Mouse (Mus musculus): ENCODE measurements around the gene Nprl2. TPM values are rescaled to one million over a fixed set of nuclear protein-coding genes. Genes with fewer than 3 reads are reported as not detected.
"Not testable (repeated sequence)": the region's sequence is repeated elsewhere in the genome, so short reads cannot be mapped to it uniquely, and the experiment has no call there.

Nprl2 gene
- polyA plus RNA-seq, 1 experiment from 2014 or later: 45.7 TPM

GRCm38 (mm10) chr9:107566855-107567254, 24.8 kb downstream of the Nprl2 start:
- H3K9me3 ChIP-seq: no peaks in the 10 kb centered on the region
- peaks cover 51% of the 10 kb centered on the region for H3K36me3 ChIP-seq
- WGBS: 57% methylated on average over 3 of the region's 3 CpGs
- peaks cover 91% of the 10 kb centered on the region for H3K4me1 ChIP-seq (replicated peaks)
- peak overlapping the region; percentile 98; the same call in 1 of the 2 replicates for H3K27ac ChIP-seq
- DNase-seq (ENCODE audit: low spot score): no peak
- H3K4me3 ChIP-seq: peak overlapping the region; percentile 84
- H3K27me3 ChIP-seq (ENCODE audit: insufficient read depth, poor library complexity, severe bottlenecking): no peaks in the 10 kb centered on the region

GRCm38 (mm10) chr9:107567702-107568319, 25.8 kb downstream of the Nprl2 start, which contains the start of gene Hyal2:
TSS of gene Hyal2 (plus strand) at chr9:107567945.
- peaks cover 88% of the 10 kb centered on the region for H3K4me1 ChIP-seq (replicated peaks)
- peak within 1 kb of the TSS; percentile 84 for H3K4me3 ChIP-seq
- peak; percentile 35 for DNase-seq (ENCODE audit: low spot score)
- WGBS: 4% methylated on average over 18 of the region's 18 CpGs
- H3K27me3 ChIP-seq (ENCODE audit: insufficient read depth, poor library complexity, severe bottlenecking): no peaks in the 10 kb centered on the region
- no peaks in the 10 kb centered on the region for H3K9me3 ChIP-seq
- H3K27ac ChIP-seq: peak within 1 kb of the TSS; percentile 98
- peaks cover 54% of the 10 kb centered on the region for H3K36me3 ChIP-seq

DNA sequence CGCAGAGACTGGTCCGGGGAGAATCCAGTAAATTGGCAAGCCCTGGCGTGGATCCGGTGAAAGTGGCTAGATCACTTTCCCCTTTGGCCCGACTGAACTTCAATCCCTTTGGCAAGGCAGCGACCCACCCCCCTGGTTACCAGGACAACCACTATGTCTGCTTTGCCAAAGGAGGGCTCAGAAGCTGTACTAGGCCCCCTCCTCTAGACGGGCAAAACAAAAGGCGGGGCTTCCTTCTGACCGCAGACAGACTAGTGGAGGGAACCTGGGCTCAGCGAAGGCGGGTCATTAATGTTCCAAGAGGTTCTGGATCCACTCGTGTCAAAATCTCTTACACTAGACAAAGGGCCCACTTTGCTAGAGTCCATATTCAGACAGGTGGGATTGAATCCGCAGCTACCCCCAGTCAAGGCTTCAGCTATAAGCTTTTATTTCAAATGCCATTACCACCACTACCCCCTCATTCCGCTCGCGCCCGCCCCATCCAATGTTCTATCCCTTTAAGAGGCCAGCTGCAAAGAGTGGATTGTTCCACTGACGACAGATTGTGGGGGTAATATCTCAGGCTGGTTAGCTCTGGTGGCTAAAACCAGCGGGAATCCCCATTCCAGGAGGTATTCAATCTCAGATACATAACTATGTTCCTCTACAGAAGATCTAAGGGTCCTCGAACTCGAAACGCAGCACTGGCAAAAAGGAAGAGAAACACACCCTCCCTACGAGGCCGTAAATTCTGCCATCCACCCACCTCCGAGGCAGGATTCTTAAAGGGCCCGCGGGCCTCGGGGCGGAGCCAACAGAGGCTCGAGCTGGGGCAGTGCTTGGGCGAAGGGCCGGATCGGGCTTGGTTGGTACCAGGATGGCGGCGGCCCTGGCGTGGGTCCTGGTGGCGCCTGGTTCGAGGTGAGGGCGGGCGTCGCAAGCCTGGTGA, 26.6 kb downstream of the Nprl2 start:
- Histone ChIP-seq H3K4me3 (peak overlapping the region; percentile 84), H3K36me3 (peaks cover 62% of the 10 kb centered on the region), H3K27me3 (ENCODE audit: insufficient read depth, poor library complexity, severe bottlenecking) (no peaks in the 10 kb centered on the region), H3K27ac (peak overlapping the region; percentile 98), H3K9me3 (no peaks in the 10 kb centered on the region; the same call in 1 of the 2 replicates), H3K4me1 (replicated peaks) (peaks cover 80% of the 10 kb centered on the region)
- peak; percentile 90 for DNase-seq (ENCODE audit: low spot score)
- under 1% methylated on average over 41 of the region's 41 CpGs for WGBS

DNA sequence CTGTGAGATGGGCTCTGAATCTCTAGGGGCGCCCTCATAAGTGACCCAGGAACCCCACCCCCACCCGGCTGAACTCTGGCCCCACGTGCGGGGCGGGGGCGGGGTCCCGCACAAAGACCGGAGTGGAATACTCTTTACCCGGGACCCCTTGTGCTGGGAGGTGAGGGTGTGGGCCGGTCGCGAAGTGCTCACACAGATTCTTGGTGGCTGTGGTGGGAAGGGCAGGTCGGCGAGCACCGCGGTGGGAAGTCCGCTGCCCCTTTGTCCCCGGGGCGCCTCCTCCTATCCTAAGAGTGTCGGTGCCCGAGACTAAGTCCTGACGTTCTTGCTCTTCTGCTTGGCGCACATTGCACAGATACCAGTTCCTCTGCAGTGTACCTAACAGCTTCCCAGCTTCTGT, 27.2 kb downstream of the Nprl2 start:
- under 1% methylated on average over 23 of the region's 23 CpGs for WGBS

GRCm38 (mm10) chr9:107570016-107570415, 28.0 kb downstream of the Nprl2 start:
- Histone ChIP-seq H3K27me3 (ENCODE audit: insufficient read depth, poor library complexity, severe bottlenecking) (no peaks in the 10 kb centered on the region), H3K4me1 (replicated peaks) (peaks cover 67% of the 10 kb centered on the region), H3K9me3 (no peaks in the 10 kb centered on the region; the same call in 1 of the 2 replicates), H3K4me3 (peak overlapping the region; percentile 84), H3K36me3 (peaks cover 65% of the 10 kb centered on the region), H3K27ac (peak overlapping the region; percentile 98)
- no peak for DNase-seq (ENCODE audit: low spot score)
- 63% methylated on average over 13 of the region's 13 CpGs for WGBS

More for the DNA sequence above, 27.2 kb downstream of the Nprl2 start:
- Histone ChIP-seq H3K9me3 (no peaks in the 10 kb centered on the region; the same call in 1 of the 2 replicates), H3K4me1 (replicated peaks) (peaks cover 73% of the 10 kb centered on the region), H3K27me3 (ENCODE audit: insufficient read depth, poor library complexity, severe bottlenecking) (no peaks in the 10 kb centered on the region), H3K4me3 (peak overlapping the region; percentile 84), H3K27ac (peak overlapping the region; percentile 98), H3K36me3 (peaks cover 65% of the 10 kb centered on the region)
- no peak for DNase-seq (ENCODE audit: low spot score)

GRCm38 (mm10) chr9:107570845-107571244, 28.8 kb downstream of the Nprl2 start:
- 93% methylated on average over 21 of the region's 21 CpGs for WGBS
- peaks cover 57% of the 10 kb centered on the region for H3K36me3 ChIP-seq

GRCm38 (mm10) chr9:107571534-107572326, 29.7 kb downstream of the Nprl2 start:
- DNase-seq (ENCODE audit: low spot score): no peak
- Histone ChIP-seq H3K4me3 (peak overlapping the region; percentile 84), H3K27ac (peak overlapping the region; percentile 53; the same call in 1 of the 2 replicates), H3K9me3 (no peaks in the 10 kb centered on the region; the same call in 1 of the 2 replicates), H3K36me3 (peaks cover 50% of the 10 kb centered on the region), H3K27me3 (ENCODE audit: insufficient read depth, poor library complexity, severe bottlenecking) (no peaks in the 10 kb centered on the region), H3K4me1 (replicated peaks) (peaks cover 66% of the 10 kb centered on the region)
- 94% methylated on average over 22 of the region's 22 CpGs for WGBS

More at GRCm38 (mm10) chr9:107570845-107571244, 28.8 kb downstream of the Nprl2 start:
- Histone ChIP-seq H3K4me1 (replicated peaks) (peaks cover 66% of the 10 kb centered on the region), H3K27me3 (ENCODE audit: insufficient read depth, poor library complexity, severe bottlenecking) (no peaks in the 10 kb centered on the region), H3K27ac (no peak overlapping the region; the same call in 1 of the 2 replicates), H3K4me3 (peak overlapping the region; percentile 84), H3K9me3 (no peaks in the 10 kb centered on the region; the same call in 1 of the 2 replicates)
- DNase-seq (ENCODE audit: low spot score): no peak

GRCm38 (mm10) chr9:107572327-107572662, 30.3 kb downstream of the Nprl2 start:
- peak overlapping the region; percentile 16 for H3K4me3 ChIP-seq
- H3K9me3 ChIP-seq: no peaks in the 10 kb centered on the region; the same call in 1 of the 2 replicates
- H3K27ac ChIP-seq: 0 out of 2 replicates have a peak overlapping the region, but pooled peaks have one; percentile 42
- DNase-seq (ENCODE audit: low spot score): no peak
- 98% methylated on average over 2 of the region's 2 CpGs for WGBS
- peaks cover 66% of the 10 kb centered on the region for H3K4me1 ChIP-seq (replicated peaks)
- H3K27me3 ChIP-seq (ENCODE audit: insufficient read depth, poor library complexity, severe bottlenecking): no peaks in the 10 kb centered on the region
- H3K36me3 ChIP-seq: peaks cover 50% of the 10 kb centered on the region

DNA sequence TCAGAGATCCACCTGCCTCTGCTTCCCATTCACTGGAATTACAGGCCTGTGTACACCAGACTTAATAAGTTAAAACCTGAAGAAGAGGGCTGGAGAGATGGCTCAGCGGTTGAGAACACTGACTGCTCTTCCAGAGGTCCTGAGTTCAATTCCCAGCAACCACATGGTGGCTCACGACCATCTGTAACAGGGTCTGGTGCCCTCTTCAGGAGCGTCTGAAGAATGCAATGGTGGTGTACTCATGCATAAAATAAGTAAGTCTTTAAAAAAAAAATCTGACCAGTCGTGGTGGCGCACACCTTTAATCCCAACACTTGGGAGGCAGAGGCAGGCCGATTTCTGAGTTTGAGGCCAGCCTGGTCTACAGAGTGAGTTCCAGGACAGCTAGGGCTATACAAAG, 31.7 kb downstream of the Nprl2 start:
- H3K36me3 ChIP-seq: peaks cover 50% of the 10 kb centered on the region
- DNase-seq (ENCODE audit: low spot score): not testable (repeated sequence)

GRCm38 (mm10) chr9:107575579-107576356, 33.7 kb downstream of the Nprl2 start:
- WGBS: 86% methylated on average over 14 of the region's 14 CpGs
- no peak for DNase-seq (ENCODE audit: low spot score)
- no peaks in the 10 kb centered on the region for H3K27me3 ChIP-seq (ENCODE audit: insufficient read depth, poor library complexity, severe bottlenecking)
- H3K9me3 ChIP-seq: no peaks in the 10 kb centered on the region; the same call in 1 of the 2 replicates
- H3K36me3 ChIP-seq: peaks cover 46% of the 10 kb centered on the region
- H3K4me3 ChIP-seq: no peak overlapping the region
- H3K27ac ChIP-seq: peak overlapping the region; percentile 86; the same call in 1 of the 2 replicates
- peaks cover 71% of the 10 kb centered on the region for H3K4me1 ChIP-seq (replicated peaks)

More for the DNA sequence above, 31.7 kb downstream of the Nprl2 start:
- peaks cover 65% of the 10 kb centered on the region for H3K4me1 ChIP-seq (replicated peaks)
- not testable (repeated sequence) for H3K27ac ChIP-seq; H3K9me3 ChIP-seq; H3K4me3 ChIP-seq; H3K27me3 ChIP-seq (ENCODE audit: insufficient read depth, poor library complexity, severe bottlenecking)
- WGBS: 84% methylated on average over 6 of the region's 6 CpGs

GRCm38 (mm10) chr9:107576357-107577107, 34.5 kb downstream of the Nprl2 start, which contains the start of gene Hyal1:
TSS of gene Hyal1 (plus strand) at chr9:107576927.
- H3K36me3 ChIP-seq: peaks cover 38% of the 10 kb centered on the region
- no peaks in the 10 kb centered on the region; the same call in 1 of the 2 replicates for H3K9me3 ChIP-seq
- H3K4me3 ChIP-seq: peak within 1 kb of the TSS; percentile 52
- 25% methylated on average over 16 of the region's 16 CpGs for WGBS
- DNase-seq (ENCODE audit: low spot score): peak; percentile 89
- H3K27ac ChIP-seq: peak within 1 kb of the TSS; percentile 86
- no peaks in the 10 kb centered on the region for H3K27me3 ChIP-seq (ENCODE audit: insufficient read depth, poor library complexity, severe bottlenecking)
- peaks cover 71% of the 10 kb centered on the region for H3K4me1 ChIP-seq (replicated peaks)
